Mouse (Mus musculus) lung, adult 2 months (tissue): ENCODE results near the gene Peak1.

Source experiments
- CTCF ChIP-seq: fragments of 200-500 bp; IDR thresholded peaks from 2 replicates; pipeline ENCODE4 v1.5.1; 2011; ENCODE audit warnings: mild to moderate bottlenecking, low read length, control low read depth; ENCODE audit not compliant: insufficient read depth
- POLR2A ChIP-seq: fragments of 200-500 bp; IDR thresholded peaks from 2 replicates; pipeline ENCODE4 v1.6.1; 2011; ENCODE audit warnings: low read depth, mild to moderate bottlenecking, control low read depth, low read length, borderline replicate concordance; ENCODE audit errors: extremely low read depth

- no peak for TF ChIP-seq CTCF
- no peak for TF ChIP-seq POLR2A
Measured at GRCm38 (mm10) chr9:56227626-56228025, 190.2 kb downstream of the Peak1 start.
